Comparison of ENCODE assay signal across 9 mouse cellular contexts in the genomic region with DNA sequence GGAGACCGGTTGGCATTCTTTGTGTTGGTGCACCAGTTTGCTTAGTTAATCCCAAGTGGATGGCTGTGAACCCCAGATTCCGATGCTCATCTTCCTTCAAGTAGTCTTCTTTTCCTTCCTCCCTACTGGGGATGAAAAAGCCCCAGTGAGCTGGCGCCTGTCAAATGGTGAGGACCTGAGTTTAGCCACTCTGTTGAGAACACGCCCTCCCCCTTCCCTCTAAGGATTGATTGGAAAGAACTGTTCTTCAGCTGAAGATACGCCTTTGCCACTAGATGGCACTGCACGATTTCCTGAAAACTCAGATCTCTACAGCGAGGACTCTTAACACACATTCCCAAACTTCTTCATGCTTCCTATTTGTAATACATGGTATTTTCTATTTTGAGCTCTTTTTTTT. TPM values are rescaled to one million over a fixed set of nuclear protein-coding genes. Genes with fewer than 3 reads are reported as not detected.
DNase-seq lines count a peak whose midpoint lies in the region; ATAC-seq and TF ChIP-seq lines count a peak whose summit lies in the region.
"Had no signal": no experiment of that assay in that cellular context is flagged by ENCODE, and none has a peak within 500 bp of the region (broad histone marks: within the 10 kb centered on the region; RNA-seq: fewer than 3 reads in every experiment).

No protein-coding gene starts in this region.

- H3K36me3 ChIP-seq in midbrain, embryonic 11.5 days (ENCODE audit: control insufficient read depth, insufficient read depth, low read length): no peaks in the 10 kb centered on the region
- peaks cover 2% of the 10 kb centered on the region; the same call in 1 of the 2 replicates for H3K36me3 ChIP-seq in midbrain, embryonic 16.5 days (ENCODE audit: control insufficient read depth, insufficient read depth, low read length)

- no peaks in the 10 kb centered on the region for H3K27me3 ChIP-seq in midbrain, embryonic 11.5 days (ENCODE audit: control insufficient read depth, insufficient read depth, low read length)
- H3K27me3 ChIP-seq in midbrain, embryonic 16.5 days (ENCODE audit: control insufficient read depth, insufficient read depth, low read depth, low read length): no peaks in the 10 kb centered on the region
- H3K27me3 ChIP-seq: megakaryocyte, embryonic 14.5 days had no signal

- WGBS in midbrain, embryonic 11.5 days: 28% methylated on average over 7 of the region's 7 CpGs
- whole genome bisulfite sequencing in midbrain, embryonic 16.5 days: 27% methylated on average over 7 of the region's 7 CpGs
- 35% methylated on average over 7 of the region's 7 CpGs for WGBS in bone marrow, adult 2 months

- peak; percentile 37 for TF ChIP-seq CTCF in bone marrow, adult 2 months (IDR thresholded peaks at IDR 0.05; ENCODE audit: control insufficient read depth, insufficient read depth, low read length)
- 0 out of 2 replicates have a peak, but pooled peaks have one; percentile 15 for TF ChIP-seq CTCF in embryonic fibroblast, embryonic 13.5 days (IDR thresholded peaks at IDR 0.05; ENCODE audit: borderline replicate concordance, insufficient read depth, low read length)
- TF ChIP-seq CTCF in layer of hippocampus, adult 2 months (conservative IDR thresholded peaks at IDR 0.05): peak; percentile 93

- H3K27ac ChIP-seq in midbrain, embryonic 11.5 days (ENCODE audit: low read depth, low read length): no peak overlapping the region
- no peak overlapping the region for H3K27ac ChIP-seq in midbrain, embryonic 16.5 days (ENCODE audit: low read length)
- no peak overlapping the region for H3K27ac ChIP-seq in bone marrow, adult 2 months (ENCODE audit: control insufficient read depth, insufficient read depth, low read depth, low read length, poor library complexity)
- no peak overlapping the region for H3K27ac ChIP-seq in embryonic fibroblast, embryonic 13.5 days (ENCODE audit: insufficient read depth, low read length)
- no peak overlapping the region for H3K27ac ChIP-seq in layer of hippocampus, adult 2 months

- no peak overlapping the region for H3K4me2 ChIP-seq in midbrain, embryonic 11.5 days
- no peak overlapping the region for H3K4me2 ChIP-seq in midbrain, embryonic 16.5 days (ENCODE audit: low read length)

- H3K4me3 ChIP-seq in midbrain, embryonic 11.5 days (ENCODE audit: low read depth, low read length): no peak overlapping the region
- no peak overlapping the region for H3K4me3 ChIP-seq in midbrain, embryonic 16.5 days (ENCODE audit: low read depth, low read length)
- no peak overlapping the region for H3K4me3 ChIP-seq in bone marrow, adult 2 months (replicated peaks; ENCODE audit: control insufficient read depth, low read depth, low read length)
- H3K4me3 ChIP-seq in embryonic fibroblast, embryonic 13.5 days (ENCODE audit: insufficient read depth, low read length): no peak overlapping the region
- no peak overlapping the region for H3K4me3 ChIP-seq in layer of hippocampus, adult 2 months
- H3K4me3 ChIP-seq: megakaryocyte, embryonic 14.5 days had no signal

- peak; percentile 92 for DNase-seq in midbrain, embryonic 11.5 days (ENCODE audit: low spot score, missing footprints)
- DNase-seq in layer of hippocampus, adult 2 months (ENCODE audit: low spot score in 2 of 2): peak; percentile 58 to 63
- DNase-seq in lung, postnatal 25 days (ENCODE audit: low spot score): peak; percentile 70
- DNase-seq in spleen, postnatal 4 days (ENCODE audit: low spot score in 2 of 2): peak; percentile 22 to 65

- H3K9ac ChIP-seq in midbrain, embryonic 11.5 days (ENCODE audit: low read length): no peak overlapping the region
- H3K9ac ChIP-seq in midbrain, embryonic 16.5 days (ENCODE audit: low read depth, low read length): no peak overlapping the region

- no peak for TF ChIP-seq POLR2A in bone marrow, adult 2 months (IDR thresholded peaks at IDR 0.05; ENCODE audit: borderline replicate concordance, control insufficient read depth, low read depth, low read length)
- no peak for TF ChIP-seq POLR2A in embryonic fibroblast, embryonic 13.5 days (IDR thresholded peaks at IDR 0.05; ENCODE audit: low read depth, low read length)

- H3K9me3 ChIP-seq in midbrain, embryonic 11.5 days (ENCODE audit: control insufficient read depth, low read length): no peaks in the 10 kb centered on the region
- no peaks in the 10 kb centered on the region for H3K9me3 ChIP-seq in midbrain, embryonic 16.5 days (replicated peaks; ENCODE audit: control insufficient read depth, low read length, poor library complexity, severe bottlenecking)
- H3K9me3 ChIP-seq: megakaryocyte, embryonic 14.5 days had no signal

- 0 out of 2 replicates have a peak, but pooled peaks have one; percentile 44 for ATAC-seq in midbrain, embryonic 11.5 days (ENCODE audit: low FRiP score)
- ATAC-seq in midbrain, embryonic 16.5 days: no peak
- ATAC-seq in hematopoietic stem cell, adult 5-6 weeks (replicated peaks in 1 of 2; ENCODE audit: insufficient read depth in 1 of 2, low FRiP score in 2 of 2, low TSS enrichment in 1 of 2, low read depth in 1 of 2, poor library complexity in 2 of 2, severe bottlenecking in 2 of 2): peak; percentile 65 to 71; a peak in 3 of 4 replicates

- H3K4me1 ChIP-seq in midbrain, embryonic 11.5 days (ENCODE audit: control insufficient read depth, insufficient read depth, low read length): no peaks in the 10 kb centered on the region
- no peaks in the 10 kb centered on the region for H3K4me1 ChIP-seq in midbrain, embryonic 16.5 days (ENCODE audit: control insufficient read depth, insufficient read depth, low read length)
- H3K4me1 ChIP-seq in bone marrow, adult 2 months (ENCODE audit: control insufficient read depth, insufficient read depth, low read length): no peaks in the 10 kb centered on the region
- H3K4me1 ChIP-seq in embryonic fibroblast, embryonic 13.5 days (ENCODE audit: control insufficient read depth, insufficient read depth, low read length): no peaks in the 10 kb centered on the region

RNA-seq across cellular contexts. Expression of gene Arhgap17, which starts 29.1 kb away (rescaled TPM):
- 24.8 and 26.2 TPM in 2 replicates for polyA plus RNA-seq in midbrain, embryonic 11.5 days (2014; fragmentation: Nextera tagmentation; extraction: Ambion mirVana)
- polyA plus RNA-seq in midbrain, embryonic 16.5 days (2015; fragmentation: Nextera tagmentation; extraction: Ambion mirVana): 8.3 and 8.9 TPM in 2 replicates
- 18.9 and 38.3 TPM in 2 replicates for polyA plus RNA-seq in bone marrow, adult 2 months (2011; ENCODE audit: insufficient read depth, insufficient read length, low replicate concordance, missing spikeins)
- polyA plus RNA-seq in embryonic fibroblast, embryonic 13.5 days (2011; ENCODE audit: insufficient read length, low read depth, missing spikeins): 23.0 and 30.7 TPM in 2 replicates
- total RNA-seq in hematopoietic stem cell, adult 5-6 weeks (2017): 34.4 and 35.1 TPM in 2 replicates
- 10 to 100 TPM; 29.0 to 35.2 TPM for total RNA-seq in layer of hippocampus, adult 2 months (2021)

RNA-seq across cellular contexts. Expression of gene Lcmt1, which starts 29.2 kb away (rescaled TPM):
- 68.7 and 74.0 TPM in 2 replicates for polyA plus RNA-seq in midbrain, embryonic 11.5 days (2014; fragmentation: Nextera tagmentation; extraction: Ambion mirVana)
- 110 and 117 TPM in 2 replicates for polyA plus RNA-seq in midbrain, embryonic 16.5 days (2015; fragmentation: Nextera tagmentation; extraction: Ambion mirVana)
- polyA plus RNA-seq in bone marrow, adult 2 months (2011; ENCODE audit: insufficient read depth, insufficient read length, low replicate concordance, missing spikeins): 14.5 and 23.0 TPM in 2 replicates
- 32.0 and 33.3 TPM in 2 replicates for polyA plus RNA-seq in embryonic fibroblast, embryonic 13.5 days (2011; ENCODE audit: insufficient read length, low read depth, missing spikeins)
- total RNA-seq in hematopoietic stem cell, adult 5-6 weeks (2017): 36.4 and 45.5 TPM in 2 replicates
- total RNA-seq in layer of hippocampus, adult 2 months (2021): 10 to 100 TPM; 88.7 to 94.3 TPM

Comparison
In these comparisons a context has a peak if more than half of its experiments do, and no peak if none do; other contexts are left out.
1. CTCF ChIP-seq: peak in every context shown above with its lines; median percentile 93 in layer of hippocampus, adult 2 months; 37 in bone marrow, adult 2 months; 15 in embryonic fibroblast, embryonic 13.5 days.